Mouse (Mus musculus) liver, postnatal 0 days (tissue): Measurements from ENCODE around the gene Lst1. TPM values are rescaled to one million over a fixed set of nuclear protein-coding genes. Genes with fewer than 3 reads are reported as not detected.

Experiments used
- ATAC-seq: fragments of 200-750 bp; cut with Nextera tagmentation; 2 replicates; pipeline ENCODE4 v1.8.0; 2017; ENCODE audit warnings: mild to moderate bottlenecking, moderate library complexity
- DNase-seq: peaks from one replicate; pipeline ENCODE4 v3.0.0-alpha.2; 2016
- H3K27ac ChIP-seq: fragments of 300-500 bp; sonication (generic); 2 replicates; pipeline ENCODE4 v1.5.1; 2014; ENCODE audit warnings: antibody characterized with exemption, moderate library complexity, mild to moderate bottlenecking, low read depth
- H3K27me3 ChIP-seq: fragments of 300-500 bp; sonication (generic); 2 replicates; pipeline ENCODE4 v1.6.1; 2014; ENCODE audit warnings: low read length, control low read depth, mixed read lengths; ENCODE audit not compliant: insufficient read depth
- H3K36me3 ChIP-seq: fragments of 300-500 bp; sonication (generic); replicated peaks from 2 replicates; pipeline ENCODE4 v1.6.1; 2014; ENCODE audit warnings: mild to moderate bottlenecking, control low read depth, low read length, moderate library complexity, mixed read lengths; ENCODE audit not compliant: insufficient read depth
- H3K4me1 ChIP-seq: fragments of 300-500 bp; sonication (generic); 2 replicates; pipeline ENCODE4 v1.6.1; 2014; ENCODE audit warnings: antibody characterized with exemption, mild to moderate bottlenecking, control low read depth; ENCODE audit not compliant: insufficient read depth
- H3K4me2 ChIP-seq: fragments of 300-500 bp; sonication (generic); 2 replicates; pipeline ENCODE4 v1.6.1; 2014; ENCODE audit warnings: low read depth, mild to moderate bottlenecking, low read length, moderate library complexity, mixed read lengths
- H3K4me3 ChIP-seq: fragments of 300-500 bp; sonication (generic); 2 replicates; pipeline ENCODE4 v1.5.1; 2014; ENCODE audit warnings: low read depth, low read length
- H3K9ac ChIP-seq: fragments of 300-500 bp; sonication (generic); replicated peaks from 2 replicates; pipeline ENCODE4 v1.6.1; 2014; ENCODE audit warnings: mild to moderate bottlenecking, moderate library complexity
- H3K9me3 ChIP-seq: fragments of 300-500 bp; sonication (generic); 2 replicates; pipeline ENCODE4 v1.6.1; 2016; ENCODE audit warnings: mild to moderate bottlenecking, control low read depth, low read length, mixed read lengths
- CTCF ChIP-seq: sonication (generic); IDR thresholded peaks from 2 replicates; pipeline ENCODE4 v1.5.1; 2016; ENCODE audit warnings: antibody characterized with exemption, low read depth
- EP300 ChIP-seq: IDR thresholded peaks from 2 replicates; pipeline ENCODE4 v1.6.1; 2016; ENCODE audit warnings: antibody characterized with exemption, low read depth, mild to moderate bottlenecking
- WGBS: fragments of 180-500 bp; shearing (Covaris S2); extraction: QIAGEN DNeasy Blood & Tissue Kit; methylation state at CpG from one replicate; pipeline ENCODE4 v1.1.7; 2014; ENCODE audit not compliant: insufficient replicate concordance; 5-methylcytosine and 5-hydroxymethylcytosine counted together
- polyA plus RNA-seq: library from polyadenylated mRNA; unstranded; fragments of >200 nt; fragmentation: Nextera tagmentation; extraction: Ambion mirVana; gene quantifications from 2 replicates; pipeline ENCODE4 v1.2.1, GENCODE M21; 2015

Gene Lst1
- polyA plus RNA-seq, 1 experiment from 2014 or later: 44.2 TPM

GRCm38 (mm10) chr17:35164218-35164567 lies 24.0 kb downstream of the Lst1 start:
- no peaks in the 10 kb centered on the region for H3K9me3 ChIP-seq
- no peak for TF ChIP-seq CTCF
- TF ChIP-seq EP300: no peak
- peak overlapping the region; percentile 96 for H3K9ac ChIP-seq
- peak overlapping the region; percentile 94 for H3K27ac ChIP-seq
- 4% methylated on average over 24 of the region's 28 CpGs for WGBS
- peaks cover 32% of the 10 kb centered on the region for H3K36me3 ChIP-seq
- ATAC-seq (no peak), DNase-seq (no peak)
- H3K4me2 ChIP-seq: peak overlapping the region; percentile 92
- H3K4me1 ChIP-seq: peaks cover 21% of the 10 kb centered on the region
- no peaks in the 10 kb centered on the region for H3K27me3 ChIP-seq
- H3K4me3 ChIP-seq: peak overlapping the region; percentile 85

GRCm38 (mm10) chr17:35163326-35164081 lies 24.7 kb downstream of the Lst1 start:
- ATAC-seq (no peak), DNase-seq (no peak)
- peaks cover 21% of the 10 kb centered on the region for H3K4me1 ChIP-seq
- 8% methylated on average over 8 of the region's 8 CpGs for WGBS
- peak overlapping the region; percentile 94 for H3K27ac ChIP-seq
- TF ChIP-seq CTCF (no peak), EP300 (no peak)
- peak overlapping the region; percentile 92 for H3K4me2 ChIP-seq
- H3K9ac ChIP-seq: peak overlapping the region; percentile 96
- no peaks in the 10 kb centered on the region for H3K9me3 ChIP-seq
- H3K4me3 ChIP-seq: peak overlapping the region; percentile 85
- peaks cover 39% of the 10 kb centered on the region for H3K36me3 ChIP-seq
- no peaks in the 10 kb centered on the region for H3K27me3 ChIP-seq

GRCm38 (mm10) chr17:35162730-35163129 lies 25.5 kb downstream of the Lst1 start:
- Histone ChIP-seq H3K9ac (peak overlapping the region; percentile 96), H3K4me1 (peaks cover 21% of the 10 kb centered on the region), H3K36me3 (peaks cover 47% of the 10 kb centered on the region), H3K9me3 (no peaks in the 10 kb centered on the region), H3K4me2 (peak overlapping the region; percentile 92), H3K4me3 (peak overlapping the region; percentile 85), H3K27ac (peak overlapping the region; percentile 34; the same call in 1 of the 2 replicates), H3K27me3 (no peaks in the 10 kb centered on the region)
- WGBS: 52% methylated on average over 12 of the region's 12 CpGs
- TF ChIP-seq EP300 (no peak), CTCF (no peak)
- no peak for ATAC-seq
- peak; percentile 49 for DNase-seq

GRCm38 (mm10) chr17:35162121-35162520 lies 26.1 kb downstream of the Lst1 start:
- H3K36me3 ChIP-seq: peaks cover 53% of the 10 kb centered on the region
- WGBS: 74% methylated on average over 14 of the region's 14 CpGs
- no peak overlapping the region for H3K4me3 ChIP-seq
- H3K9me3 ChIP-seq: no peaks in the 10 kb centered on the region
- H3K4me1 ChIP-seq: peaks cover 21% of the 10 kb centered on the region
- no peak for ATAC-seq
- no peak overlapping the region for H3K4me2 ChIP-seq
- H3K27ac ChIP-seq: no peak overlapping the region
- 0 out of 2 replicates have a peak overlapping the region, but pooled peaks have one; percentile 13 for H3K9ac ChIP-seq
- TF ChIP-seq CTCF (no peak), EP300 (no peak)
- DNase-seq: no peak
- no peaks in the 10 kb centered on the region for H3K27me3 ChIP-seq

DNA sequence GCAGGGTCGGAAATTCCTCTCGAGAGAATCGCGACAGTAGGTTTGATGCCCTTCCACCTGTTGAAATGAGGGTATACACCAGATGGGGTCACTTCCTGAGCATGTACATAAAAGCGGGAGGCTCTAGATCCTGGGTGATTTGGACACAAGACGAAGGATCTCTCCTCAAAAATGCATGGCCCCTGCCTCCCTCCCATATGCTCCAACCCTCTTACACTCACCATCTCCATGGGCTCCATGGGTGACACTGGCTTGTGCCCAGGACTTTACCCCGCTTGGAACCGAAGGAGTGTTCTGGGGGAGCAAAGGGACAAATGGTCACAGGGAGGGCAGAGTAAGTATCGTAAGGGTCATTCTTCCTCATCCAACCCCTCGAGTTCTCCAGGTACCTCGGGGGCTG lies 26.8 kb downstream of the Lst1 start:
- no peak for TF ChIP-seq CTCF
- no peak for TF ChIP-seq EP300
- H3K27ac ChIP-seq: no peak overlapping the region
- H3K4me2 ChIP-seq: no peak overlapping the region
- no peaks in the 10 kb centered on the region for H3K9me3 ChIP-seq
- no peak overlapping the region; the same call in none of the 2 replicates for H3K9ac ChIP-seq
- H3K27me3 ChIP-seq: no peaks in the 10 kb centered on the region
- DNase-seq: no peak
- 86% methylated on average over 11 of the region's 11 CpGs for WGBS
- no peak overlapping the region for H3K4me3 ChIP-seq
- H3K36me3 ChIP-seq: peaks cover 60% of the 10 kb centered on the region
- peaks cover 21% of the 10 kb centered on the region for H3K4me1 ChIP-seq
- no peak for ATAC-seq

DNA sequence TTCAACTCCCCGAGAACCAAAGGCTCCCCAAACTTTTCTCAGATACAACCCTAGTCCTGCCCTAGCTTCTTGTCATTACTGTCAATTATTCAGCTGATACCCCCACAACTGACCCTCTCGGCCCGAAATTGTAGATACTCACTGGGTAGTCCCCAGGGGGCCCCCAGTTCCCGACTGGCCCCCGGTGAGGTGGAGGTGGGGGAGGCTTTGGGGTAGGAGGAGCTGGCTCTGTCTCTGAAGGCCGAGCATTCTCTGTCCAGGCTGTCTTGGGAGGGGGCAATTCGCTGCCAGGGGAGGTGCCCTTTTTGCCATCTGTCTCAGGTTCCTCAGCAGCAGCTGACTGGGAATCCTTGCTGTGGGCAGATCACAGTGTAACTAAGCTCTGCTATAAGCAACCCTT lies 28.6 kb downstream of the Lst1 start:
- H3K4me3 ChIP-seq: no peak overlapping the region
- no peaks in the 10 kb centered on the region for H3K9me3 ChIP-seq
- DNase-seq (no peak), ATAC-seq (no peak)
- peaks cover 77% of the 10 kb centered on the region for H3K36me3 ChIP-seq
- no peaks in the 10 kb centered on the region for H3K27me3 ChIP-seq
- H3K9ac ChIP-seq: no peak overlapping the region
- no peak overlapping the region for H3K27ac ChIP-seq
- peaks cover 12% of the 10 kb centered on the region for H3K4me1 ChIP-seq
- WGBS: 83% methylated on average over 7 of the region's 7 CpGs
- no peak overlapping the region for H3K4me2 ChIP-seq
- TF ChIP-seq EP300 (no peak), CTCF (no peak)
